Mouse (Mus musculus) lung, embryonic 16.5 days (tissue): ENCODE measurements around the gene Spc24. TPM values are rescaled to one million over a fixed set of nuclear protein-coding genes. Genes with fewer than 3 reads are reported as not detected.
"Not testable (repeated sequence)": the region's sequence is repeated elsewhere in the genome, so short reads cannot be mapped to it uniquely, and the experiment has no call there.

Source experiments
- ATAC-seq: fragments of 200-750 bp; cut with Nextera tagmentation; 2 replicates; pipeline ENCODE4 v1.8.0; 2017; ENCODE audit warnings: low read depth, mild to moderate bottlenecking, moderate library complexity
- H3K27ac ChIP-seq: fragments of 300-500 bp; sonication (generic); 2 replicates; pipeline ENCODE4 v1.5.1; 2014; ENCODE audit warnings: mild to moderate bottlenecking, control low read depth, low read length
- H3K27me3 ChIP-seq: fragments of 300-500 bp; sonication (generic); 2 replicates; pipeline ENCODE4 v1.6.1; 2014; ENCODE audit warnings: low read depth, low read length, mixed read lengths; ENCODE audit not compliant: control insufficient read depth, insufficient read depth
- H3K36me3 ChIP-seq: fragments of 300-500 bp; sonication (generic); 2 replicates; pipeline ENCODE4 v1.6.1; 2014; ENCODE audit warnings: low read length; ENCODE audit not compliant: control insufficient read depth, insufficient read depth
- H3K4me1 ChIP-seq: fragments of 300-500 bp; sonication (generic); replicated peaks from 2 replicates; pipeline ENCODE4 v1.6.1; 2014; ENCODE audit warnings: low read length, mixed read lengths; ENCODE audit not compliant: control insufficient read depth, insufficient read depth
- H3K4me2 ChIP-seq: fragments of 300-500 bp; sonication (generic); 2 replicates; pipeline ENCODE4 v1.6.1; 2014; ENCODE audit warnings: low read depth, low read length, control low read depth
- H3K4me3 ChIP-seq: fragments of 300-500 bp; sonication (generic); 2 replicates; pipeline ENCODE4 v1.5.1; 2014; ENCODE audit warnings: mild to moderate bottlenecking, low read length, control low read depth
- H3K9ac ChIP-seq: fragments of 300-500 bp; sonication (generic); 2 replicates; pipeline ENCODE4 v1.6.1; 2014; ENCODE audit warnings: low read length, control low read depth
- H3K9me3 ChIP-seq: fragments of 300-500 bp; sonication (generic); 2 replicates; pipeline ENCODE4 v1.6.1; 2016; ENCODE audit warnings: low read length; ENCODE audit not compliant: control insufficient read depth
- WGBS: fragments of 180-500 bp; shearing (Covaris S2); extraction: QIAGEN DNeasy Blood & Tissue Kit; methylation state at CpG from one replicate; pipeline ENCODE4 v1.1.7; 2014; 5-methylcytosine and 5-hydroxymethylcytosine counted together
- polyA plus RNA-seq: library from polyadenylated mRNA; unstranded; fragments of >200 nt; fragmentation: Nextera tagmentation; extraction: Ambion mirVana; gene quantifications from 2 replicates; pipeline ENCODE4 v1.2.1, GENCODE M21; 2015

Gene Spc24
- polyA plus RNA-seq, 1 experiment from 2014 or later = 134 TPM

DNA sequence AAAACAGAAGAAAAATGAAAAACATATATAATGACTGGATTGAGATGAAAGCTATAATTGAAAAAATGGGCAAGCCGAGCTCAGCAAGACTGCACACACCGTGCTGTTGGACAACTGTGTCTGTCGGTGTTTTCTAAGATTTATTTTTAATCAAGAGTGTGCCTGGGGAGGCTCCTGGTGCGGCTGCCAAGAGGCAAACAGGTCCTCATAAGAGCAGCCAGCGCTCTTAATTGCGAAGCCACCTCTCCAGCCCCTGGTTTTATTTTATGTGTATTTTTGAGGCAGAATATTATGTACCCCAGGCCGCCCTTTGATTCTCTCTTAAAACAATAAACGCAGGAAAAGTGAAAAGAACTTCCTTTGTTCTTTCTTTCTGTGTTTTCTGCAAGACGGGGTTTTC is 28.1 kb upstream of the Spc24 start:
- Histone ChIP-seq H3K4me2 (no peak overlapping the region), H3K4me3 (no peak overlapping the region), H3K36me3 (peaks cover 47% of the 10 kb centered on the region), H3K9ac (peak overlapping the region; percentile 27), H3K4me1 (peaks cover 59% of the 10 kb centered on the region), H3K9me3 (no peaks in the 10 kb centered on the region), H3K27me3 (no peaks in the 10 kb centered on the region), H3K27ac (peak overlapping the region; percentile 25; the same call in 1 of the 2 replicates)
- WGBS = 64% methylated on average over 9 of the region's 9 CpGs
- no peak for ATAC-seq

GRCm38 (mm10) chr9:21787654-21788053 is 27.6 kb upstream of the Spc24 start:
- 81% methylated on average over 5 of the region's 5 CpGs for WGBS
- no peak overlapping the region for H3K4me2 ChIP-seq
- peaks cover 56% of the 10 kb centered on the region for H3K4me1 ChIP-seq
- no peak overlapping the region for H3K4me3 ChIP-seq
- H3K36me3 ChIP-seq = peaks cover 46% of the 10 kb centered on the region
- H3K27ac ChIP-seq = peak overlapping the region; percentile 57
- H3K9ac ChIP-seq = peak overlapping the region; percentile 27
- no peaks in the 10 kb centered on the region for H3K9me3 ChIP-seq
- ATAC-seq = no peak
- no peaks in the 10 kb centered on the region for H3K27me3 ChIP-seq

GRCm38 (mm10) chr9:21786906-21787305 is 26.8 kb upstream of the Spc24 start:
- peak overlapping the region; percentile 57 for H3K27ac ChIP-seq
- no peak overlapping the region for H3K4me3 ChIP-seq
- H3K27me3 ChIP-seq = no peaks in the 10 kb centered on the region
- no peak overlapping the region for H3K4me2 ChIP-seq
- peaks cover 50% of the 10 kb centered on the region for H3K36me3 ChIP-seq
- H3K4me1 ChIP-seq = peaks cover 48% of the 10 kb centered on the region
- no peak; the same call in 1 of the 2 replicates for ATAC-seq
- no peaks in the 10 kb centered on the region for H3K9me3 ChIP-seq
- no peak overlapping the region for H3K9ac ChIP-seq
- 15% methylated on average over 6 of the region's 6 CpGs for WGBS

GRCm38 (mm10) chr9:21786309-21786708 is 26.2 kb upstream of the Spc24 start:
- not testable (repeated sequence) for H3K27me3 ChIP-seq, H3K4me2 ChIP-seq, H3K9ac ChIP-seq, ATAC-seq, H3K9me3 ChIP-seq, H3K4me3 ChIP-seq
- Histone ChIP-seq H3K27ac (peak overlapping the region; percentile 98), H3K4me1 (peaks cover 42% of the 10 kb centered on the region), H3K36me3 (peaks cover 50% of the 10 kb centered on the region)
- 86% methylated on average over 1 of the region's 2 CpGs for WGBS

- peak; percentile 90 for ATAC-seq
- H3K27ac ChIP-seq = peak overlapping the region; percentile 98
- H3K36me3 ChIP-seq = peaks cover 51% of the 10 kb centered on the region
- no peak overlapping the region for H3K4me3 ChIP-seq
- H3K4me1 ChIP-seq = peaks cover 32% of the 10 kb centered on the region
- no peaks in the 10 kb centered on the region for H3K27me3 ChIP-seq
- H3K9me3 ChIP-seq = no peaks in the 10 kb centered on the region
- WGBS = 65% methylated on average over 7 of the region's 7 CpGs
- H3K9ac ChIP-seq = no peak overlapping the region
- H3K4me2 ChIP-seq = no peak overlapping the region
These were observed 24.6 kb upstream of the Spc24 start for GRCm38 (mm10) chr9:21784517-21785307.

- 64% methylated on average over 15 of the region's 15 CpGs for WGBS
- H3K27me3 ChIP-seq = no peaks in the 10 kb centered on the region
- no peak overlapping the region for H3K9ac ChIP-seq
- H3K4me2 ChIP-seq = no peak overlapping the region
- no peak for ATAC-seq
- H3K4me3 ChIP-seq = no peak overlapping the region
- no peak overlapping the region; the same call in 1 of the 2 replicates for H3K27ac ChIP-seq
- H3K36me3 ChIP-seq = peaks cover 64% of the 10 kb centered on the region
- no peaks in the 10 kb centered on the region for H3K9me3 ChIP-seq
- peaks cover 20% of the 10 kb centered on the region for H3K4me1 ChIP-seq
These were observed 21.8 kb upstream of the Spc24 start for GRCm38 (mm10) chr9:21781657-21782468.

GRCm38 (mm10) chr9:21777726-21778125 is 17.6 kb upstream of the Spc24 start:
- Histone ChIP-seq H3K4me2 (no peak overlapping the region), H3K4me3 (no peak overlapping the region), H3K27ac (no peak overlapping the region), H3K36me3 (peaks cover 76% of the 10 kb centered on the region), H3K9me3 (no peaks in the 10 kb centered on the region), H3K4me1 (no peaks in the 10 kb centered on the region), H3K9ac (no peak overlapping the region), H3K27me3 (no peaks in the 10 kb centered on the region)
- 73% methylated on average over 3 of the region's 3 CpGs for WGBS
- ATAC-seq = no peak

- no peak overlapping the region for H3K9ac ChIP-seq
- peaks cover 63% of the 10 kb centered on the region for H3K36me3 ChIP-seq
- H3K27me3 ChIP-seq = no peaks in the 10 kb centered on the region
- no peak overlapping the region for H3K4me3 ChIP-seq
- 90% methylated on average over 16 of the region's 16 CpGs for WGBS
- no peak overlapping the region for H3K27ac ChIP-seq
- no peak overlapping the region for H3K4me2 ChIP-seq
- no peaks in the 10 kb centered on the region for H3K9me3 ChIP-seq
- ATAC-seq = no peak
- peaks cover 8% of the 10 kb centered on the region for H3K4me1 ChIP-seq
These were observed 14.2 kb upstream of the Spc24 start for GRCm38 (mm10) chr9:21774353-21774752.

DNA sequence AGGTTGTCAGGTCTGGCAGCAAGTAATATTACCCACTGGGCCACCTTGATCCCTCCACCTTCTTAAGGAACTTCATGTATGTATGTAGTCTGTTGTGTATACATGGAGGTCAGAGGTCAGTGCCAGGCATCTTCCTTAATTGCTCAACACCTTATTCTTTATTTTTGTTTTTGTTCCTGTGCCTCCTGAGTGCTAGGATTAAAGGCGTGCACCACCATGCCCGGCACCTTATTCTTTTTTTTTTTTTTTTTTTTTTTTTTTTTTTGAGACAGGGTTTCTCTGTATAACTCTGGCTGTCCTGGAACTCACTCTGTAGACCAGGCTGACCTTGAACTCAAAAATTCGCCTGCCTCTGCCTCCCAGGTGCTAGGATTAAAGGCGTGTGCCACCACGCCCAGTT is 13.3 kb upstream of the Spc24 start:
- not testable (repeated sequence) for H3K27ac ChIP-seq, H3K9ac ChIP-seq, ATAC-seq, H3K4me2 ChIP-seq, H3K27me3 ChIP-seq, H3K4me3 ChIP-seq, H3K9me3 ChIP-seq
- WGBS = 82% methylated on average over 5 of the region's 5 CpGs
- Histone ChIP-seq H3K4me1 (peaks cover 16% of the 10 kb centered on the region), H3K36me3 (peaks cover 58% of the 10 kb centered on the region)
